Comparison of ENCODE assay signal across 8 mouse cellular contexts in genomic region chr9:21196521-21197433, GRCm38 (mm10). TPM values are rescaled to one million over a fixed set of nuclear protein-coding genes. Genes with fewer than 3 reads are reported as not detected.
A peak's percentile ranks its signal among the peaks of the same experiment; 100 is the strongest.
DNase-seq lines count a peak whose midpoint lies in the region; ATAC-seq lines count a peak whose summit lies in the region.
"Had no signal": no experiment of that assay in that cellular context is flagged by ENCODE, and none has a peak within 500 bp of the region (broad histone marks: within the 10 kb centered on the region; RNA-seq: fewer than 3 reads in every experiment).

No protein-coding gene starts in this region.

- peaks cover 15% of the 10 kb centered on the region for H3K4me1 ChIP-seq in neural tube, embryonic 11.5 days (ENCODE audit: control insufficient read depth, insufficient read depth, low read length)
- peaks cover 22% of the 10 kb centered on the region; the same call in 1 of the 2 replicates for H3K4me1 ChIP-seq in forebrain, embryonic 11.5 days (replicated peaks; ENCODE audit: control insufficient read depth, insufficient read depth, low read length)

- 0 out of 2 replicates have a peak overlapping the region, but pooled peaks have one; percentile 20 for H3K27ac ChIP-seq in neural tube, embryonic 11.5 days (ENCODE audit: low read depth, low read length)
- H3K27ac ChIP-seq in forebrain, embryonic 11.5 days (ENCODE audit: low read depth, low read length): no peak overlapping the region
- H3K27ac ChIP-seq: liver, embryonic 15.5 days had no signal

- ATAC-seq in neural tube, embryonic 11.5 days (ENCODE audit: insufficient read depth, low FRiP score, low TSS enrichment): no peak
- peak; percentile 34 for ATAC-seq in forebrain, embryonic 11.5 days (replicated peaks; ENCODE audit: low FRiP score)

- H3K36me3 ChIP-seq in neural tube, embryonic 11.5 days (ENCODE audit: control insufficient read depth, insufficient read depth, low read length): no peaks in the 10 kb centered on the region
- no peaks in the 10 kb centered on the region for H3K36me3 ChIP-seq in forebrain, embryonic 11.5 days (ENCODE audit: control insufficient read depth, insufficient read depth, low read length)

- H3K27me3 ChIP-seq in neural tube, embryonic 11.5 days (ENCODE audit: control insufficient read depth, insufficient read depth, low read length): no peaks in the 10 kb centered on the region
- no peaks in the 10 kb centered on the region for H3K27me3 ChIP-seq in forebrain, embryonic 11.5 days (ENCODE audit: control insufficient read depth, insufficient read depth, low read length)
- H3K27me3 ChIP-seq: liver, embryonic 15.5 days had no signal

- peak; percentile 24 for DNase-seq in neural tube, embryonic 11.5 days (ENCODE audit: low spot score)
- DNase-seq in neural tube, embryonic 10.5 days (ENCODE audit: extremely low spot score, low spot score): no peak
- DNase-seq in forebrain, embryonic 11.5 days (ENCODE audit: low spot score): no peak
- DNase-seq in layer of hippocampus, postnatal 36 days: peak; percentile 62 to 65
- DNase-seq in retina, adult 2 months (ENCODE audit: low read depth, low spot score): peak; percentile 38
- no peak for DNase-seq in c-Kit-positive CD71-positive TER-119-positive erythroid progenitor cells, embryonic 14.5 days (ENCODE audit: low spot score)
- no peak for DNase-seq in adrenal gland, adult 2 months

- peak overlapping the region; percentile 48 for H3K9ac ChIP-seq in neural tube, embryonic 11.5 days (ENCODE audit: low read length)
- peak overlapping the region; percentile 57 for H3K9ac ChIP-seq in forebrain, embryonic 11.5 days (ENCODE audit: low read length)
- H3K9ac ChIP-seq: liver, embryonic 15.5 days had no signal

- 32% methylated on average over 19 of the region's 19 CpGs for WGBS in neural tube, embryonic 11.5 days
- WGBS in forebrain, embryonic 11.5 days: 25% methylated on average over 19 of the region's 19 CpGs

- peak overlapping the region; percentile 31 for H3K4me3 ChIP-seq in neural tube, embryonic 11.5 days (ENCODE audit: low read depth, low read length)
- H3K4me3 ChIP-seq in forebrain, embryonic 11.5 days (ENCODE audit: low read depth, low read length): peak overlapping the region; percentile 32
- H3K4me3 ChIP-seq: liver, embryonic 15.5 days had no signal

- H3K4me2 ChIP-seq in neural tube, embryonic 11.5 days (ENCODE audit: low read depth): peak overlapping the region; percentile 47
- H3K4me2 ChIP-seq in forebrain, embryonic 11.5 days (ENCODE audit: low read depth, low read length, severe bottlenecking): peak overlapping the region; percentile 47
- H3K4me2 ChIP-seq: liver, embryonic 15.5 days had no signal

- no peaks in the 10 kb centered on the region for H3K9me3 ChIP-seq in neural tube, embryonic 11.5 days (ENCODE audit: control insufficient read depth, low read length)
- no peaks in the 10 kb centered on the region for H3K9me3 ChIP-seq in forebrain, embryonic 11.5 days (ENCODE audit: control insufficient read depth, low read length)
- H3K9me3 ChIP-seq: liver, embryonic 15.5 days had no signal

RNA-seq across cellular contexts. Expression of gene Pde4a, which starts 31.3 kb away (rescaled TPM):
- 5.4 and 7.5 TPM in 2 replicates for polyA plus RNA-seq in neural tube, embryonic 11.5 days (2014; fragmentation: Nextera tagmentation; extraction: Ambion mirVana)
- 7.0 and 8.4 TPM in 2 replicates for polyA plus RNA-seq in forebrain, embryonic 11.5 days (2014; fragmentation: Nextera tagmentation; extraction: Ambion mirVana)
- 10 to 100 TPM; 84.2 to 86.8 TPM for total RNA-seq in layer of hippocampus, postnatal 36 days (2021)
- total RNA-seq in adrenal gland, adult 2 months (2021): 10 to 100 TPM in 1 of 2 experiments, 1 to 10 TPM in 1; 8.8 to 17.7 TPM
- 13.2 and 15.6 TPM in 2 replicates for polyA plus RNA-seq in adrenal gland, adult 2 months (2012; rRNA removed)

RNA-seq across cellular contexts. Expression of gene Keap1, which starts 42.4 kb away (rescaled TPM):
- polyA plus RNA-seq in neural tube, embryonic 11.5 days (2014; fragmentation: Nextera tagmentation; extraction: Ambion mirVana): 32.3 and 34.1 TPM in 2 replicates
- polyA plus RNA-seq in forebrain, embryonic 11.5 days (2014; fragmentation: Nextera tagmentation; extraction: Ambion mirVana): 35.9 and 41.3 TPM in 2 replicates
- 10 to 100 TPM; 57.2 to 58.1 TPM for total RNA-seq in layer of hippocampus, postnatal 36 days (2021)
- total RNA-seq in adrenal gland, adult 2 months (2021): 10 to 100 TPM; 36.6 to 56.5 TPM
- 132 and 142 TPM in 2 replicates for polyA plus RNA-seq in adrenal gland, adult 2 months (2012; rRNA removed)

RNA-seq across cellular contexts. Expression of gene Cdc37, which starts 47.0 kb away (rescaled TPM):
- 319 and 341 TPM in 2 replicates for polyA plus RNA-seq in neural tube, embryonic 11.5 days (2014; fragmentation: Nextera tagmentation; extraction: Ambion mirVana)
- 300 and 308 TPM in 2 replicates for polyA plus RNA-seq in forebrain, embryonic 11.5 days (2014; fragmentation: Nextera tagmentation; extraction: Ambion mirVana)
- 100 to 1,000 TPM; 142 to 150 TPM for total RNA-seq in layer of hippocampus, postnatal 36 days (2021)
- 100 to 1,000 TPM; 179 to 202 TPM for total RNA-seq in adrenal gland, adult 2 months (2021)
- 58.3 and 59.0 TPM in 2 replicates for polyA plus RNA-seq in adrenal gland, adult 2 months (2012; rRNA removed)

RNA-seq across cellular contexts. Expression of gene S1pr5, which starts 51.5 kb away (rescaled TPM):
- 0.73 and 1.7 TPM in 2 replicates for polyA plus RNA-seq in neural tube, embryonic 11.5 days (2014; fragmentation: Nextera tagmentation; extraction: Ambion mirVana)
- polyA plus RNA-seq in forebrain, embryonic 11.5 days (2014; fragmentation: Nextera tagmentation; extraction: Ambion mirVana): 0.09 and 0.11 TPM in 2 replicates
- total RNA-seq in layer of hippocampus, postnatal 36 days (2021): 10 to 100 TPM; 11.1 to 11.2 TPM
- total RNA-seq in adrenal gland, adult 2 months (2021): 1 to 10 TPM in 1 of 2 experiments, under 1 TPM in 1; 0.66 to 1.9 TPM
- 1.2 and 1.4 TPM in 2 replicates for polyA plus RNA-seq in adrenal gland, adult 2 months (2012; rRNA removed)

Comparison
In these comparisons a context has a peak if more than half of its experiments do, and no peak if none do; other contexts are left out.
1. DNase-seq: peak in neural tube, embryonic 11.5 days (single experiment), layer of hippocampus, postnatal 36 days (2 of 2) and retina, adult 2 months (single experiment); none in neural tube, embryonic 10.5 days (single experiment), forebrain, embryonic 11.5 days (single experiment), c-Kit-positive CD71-positive TER-119-positive erythroid progenitor cells, embryonic 14.5 days (single experiment) and adrenal gland, adult 2 months (single experiment).